Mouse (Mus musculus): Measurements from ENCODE around the gene Wasf1. TPM values are rescaled to one million over a fixed set of nuclear protein-coding genes. Genes with fewer than 3 reads are reported as not detected.

The Wasf1 gene
- polyA plus RNA-seq, 1 experiment from 2014 or later = 97.1 TPM

DNA sequence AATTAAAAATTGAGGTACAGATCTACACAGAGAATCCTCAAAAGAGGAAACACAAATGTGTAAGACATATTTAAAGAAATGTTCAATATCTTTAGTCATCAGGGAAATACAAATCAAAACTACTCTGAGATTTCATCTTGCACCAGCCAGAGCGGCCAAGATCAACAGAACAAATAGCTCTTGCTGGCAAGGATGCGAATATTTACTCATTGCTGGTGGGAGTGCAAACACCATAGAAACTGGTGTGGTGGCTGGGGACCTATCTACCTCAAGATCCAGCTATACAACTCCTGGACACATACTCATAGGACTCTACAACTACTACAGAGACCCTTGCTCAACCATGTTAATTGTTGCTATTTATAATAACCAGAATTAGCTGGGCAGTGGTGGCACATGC is 12.0 kb upstream of the Wasf1 start:
- no peak for ATAC-seq
- 89% methylated on average over 2 of the region's 2 CpGs for WGBS
- Histone ChIP-seq H3K4me2 (replicated peaks) (no peak overlapping the region), H3K4me3 (replicated peaks) (no peak overlapping the region), H3K27me3 (no peaks in the 10 kb centered on the region), H3K4me1 (replicated peaks) (no peaks in the 10 kb centered on the region), H3K27ac (no peak overlapping the region), H3K9ac (replicated peaks) (no peak overlapping the region), H3K9me3 (no peaks in the 10 kb centered on the region), H3K36me3 (peaks cover 12% of the 10 kb centered on the region)

DNA sequence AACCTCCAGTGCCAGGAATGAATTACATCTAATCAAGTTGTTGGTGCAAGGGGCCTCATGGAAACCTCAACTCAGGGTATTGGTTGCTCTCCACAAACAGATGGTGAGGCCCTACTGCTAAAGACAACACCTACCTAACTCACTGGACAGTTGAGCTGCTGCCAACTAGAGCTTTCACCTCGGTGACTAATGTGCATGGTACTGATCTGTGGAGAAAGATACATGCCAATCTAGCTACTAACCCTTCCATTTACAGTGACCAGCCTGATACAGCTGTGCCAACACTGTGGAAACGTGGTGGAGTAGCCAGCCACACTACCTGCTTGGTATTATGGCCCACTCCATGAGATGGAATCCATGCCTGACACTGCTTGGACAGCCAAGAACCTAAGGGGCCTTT is 11.2 kb upstream of the Wasf1 start:
- H3K36me3 ChIP-seq = peaks cover 12% of the 10 kb centered on the region
- no peak overlapping the region for H3K27ac ChIP-seq
- H3K4me2 ChIP-seq (replicated peaks) = no peak overlapping the region
- 92% methylated on average over 2 of the region's 2 CpGs for WGBS
- no peak overlapping the region for H3K4me3 ChIP-seq (replicated peaks)
- no peak for ATAC-seq
- no peaks in the 10 kb centered on the region for H3K9me3 ChIP-seq
- no peak overlapping the region for H3K9ac ChIP-seq (replicated peaks)
- H3K27me3 ChIP-seq = no peaks in the 10 kb centered on the region
- H3K4me1 ChIP-seq (replicated peaks) = no peaks in the 10 kb centered on the region

DNA sequence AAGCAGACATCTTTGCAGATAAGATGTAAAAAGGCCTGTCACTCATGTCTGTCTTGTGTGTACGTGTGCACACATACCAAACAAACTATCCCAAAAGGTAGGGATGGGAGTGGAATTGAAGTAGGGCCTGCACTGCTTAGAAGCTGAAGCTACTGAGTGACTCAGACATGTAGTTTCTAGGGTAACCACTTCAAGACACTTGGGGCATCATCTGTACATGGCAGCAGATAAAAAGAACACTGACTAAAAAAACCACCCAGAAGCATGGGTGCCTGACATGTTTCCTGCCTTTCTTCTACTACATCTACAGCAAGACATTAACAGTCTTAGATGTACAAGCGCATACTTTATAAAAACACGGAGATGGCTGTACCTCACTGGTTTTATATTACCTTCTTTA is 5.0 kb upstream of the Wasf1 start:
- no peak overlapping the region for H3K4me3 ChIP-seq (replicated peaks)
- no peak for ATAC-seq
- no peak overlapping the region for H3K9ac ChIP-seq (replicated peaks)
- H3K27ac ChIP-seq = no peak overlapping the region
- H3K4me1 ChIP-seq (replicated peaks) = peaks cover 20% of the 10 kb centered on the region
- H3K9me3 ChIP-seq = no peaks in the 10 kb centered on the region
- no peak overlapping the region for H3K4me2 ChIP-seq (replicated peaks)
- 92% methylated on average over 3 of the region's 3 CpGs for WGBS
- H3K36me3 ChIP-seq = peaks cover 12% of the 10 kb centered on the region
- H3K27me3 ChIP-seq = no peaks in the 10 kb centered on the region

DNA sequence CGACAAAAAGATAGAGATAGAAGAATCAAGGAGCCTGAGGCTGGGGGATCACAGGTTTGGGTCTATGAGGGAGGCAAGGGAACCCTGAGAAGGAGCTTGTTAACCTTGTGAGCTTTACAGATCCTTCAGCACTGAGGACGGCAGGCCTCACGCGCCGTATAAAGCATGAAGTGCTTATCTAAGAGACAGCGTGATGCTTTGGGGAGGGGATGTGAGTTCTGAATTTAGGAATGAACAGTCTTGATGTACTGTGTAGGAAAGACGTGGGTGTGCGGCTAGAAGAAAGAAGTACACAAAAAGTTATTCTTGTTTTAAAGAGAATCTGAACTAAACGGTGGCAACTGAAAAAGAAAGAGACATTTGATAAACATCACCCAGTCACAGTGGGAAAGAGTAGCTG is 3.3 kb upstream of the Wasf1 start:
- WGBS = 94% methylated on average over 9 of the region's 9 CpGs
- Histone ChIP-seq H3K27ac (no peak overlapping the region), H3K4me1 (replicated peaks) (peaks cover 20% of the 10 kb centered on the region), H3K4me3 (replicated peaks) (no peak overlapping the region), H3K9me3 (no peaks in the 10 kb centered on the region), H3K4me2 (replicated peaks) (no peak overlapping the region), H3K27me3 (no peaks in the 10 kb centered on the region), H3K36me3 (peaks cover 12% of the 10 kb centered on the region), H3K9ac (replicated peaks) (no peak overlapping the region)
- no peak for ATAC-seq

DNA sequence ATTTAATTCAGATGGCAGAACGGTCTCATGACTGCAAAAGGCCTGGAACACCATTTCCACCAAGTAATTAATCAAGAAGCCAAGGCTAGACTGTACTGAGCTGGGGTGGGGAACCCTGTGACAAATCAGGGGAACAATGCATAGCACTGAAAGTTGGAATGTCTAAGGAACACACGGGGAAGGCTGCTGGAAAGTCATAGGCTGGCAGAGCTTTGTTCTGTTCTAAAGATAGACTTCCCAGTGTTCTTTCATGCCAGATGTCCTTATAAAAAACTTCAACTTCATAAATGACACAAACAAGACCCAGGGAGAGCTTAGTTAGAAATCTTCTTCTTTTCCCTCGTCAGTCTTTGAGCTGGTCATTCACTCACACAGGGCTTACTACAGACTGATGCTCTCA is 2.0 kb upstream of the Wasf1 start:
- H3K27me3 ChIP-seq = no peaks in the 10 kb centered on the region
- H3K4me3 ChIP-seq (replicated peaks) = no peak overlapping the region
- 81% methylated on average over 3 of the region's 3 CpGs for WGBS
- no peak overlapping the region for H3K27ac ChIP-seq
- peaks cover 25% of the 10 kb centered on the region for H3K4me1 ChIP-seq (replicated peaks)
- peak overlapping the region; percentile 65 for H3K4me2 ChIP-seq (replicated peaks)
- no peak overlapping the region for H3K9ac ChIP-seq (replicated peaks)
- peaks cover 5% of the 10 kb centered on the region; the same call in 1 of the 2 replicates for H3K36me3 ChIP-seq
- H3K9me3 ChIP-seq = no peaks in the 10 kb centered on the region
- no peak for ATAC-seq

DNA sequence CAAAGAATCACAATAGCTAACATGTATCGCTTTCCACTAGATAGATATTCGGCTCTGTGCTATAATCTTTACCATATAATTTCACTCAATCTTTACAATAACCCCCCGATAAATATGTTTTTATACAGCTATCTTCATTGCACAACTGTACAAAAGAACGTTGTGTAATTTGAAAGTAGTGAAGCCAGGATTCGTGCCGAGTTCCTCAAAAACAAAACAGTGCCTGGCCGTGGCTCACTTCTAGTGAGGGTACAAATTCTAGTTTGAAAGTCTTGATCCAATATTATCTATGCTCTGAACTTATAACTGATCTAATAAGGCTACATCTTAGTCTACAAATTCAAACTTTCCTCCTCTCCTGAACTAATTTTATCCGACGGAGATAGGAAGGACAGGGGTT is 942 bp upstream of the Wasf1 start:
- Histone ChIP-seq H3K4me1 (replicated peaks) (peaks cover 26% of the 10 kb centered on the region), H3K4me2 (replicated peaks) (peak overlapping the region; percentile 65), H3K36me3 (peaks cover 5% of the 10 kb centered on the region; the same call in 1 of the 2 replicates), H3K4me3 (replicated peaks) (peak overlapping the region; percentile 95), H3K9me3 (no peaks in the 10 kb centered on the region), H3K27me3 (no peaks in the 10 kb centered on the region), H3K9ac (replicated peaks) (peak overlapping the region; percentile 73), H3K27ac (peak overlapping the region; percentile 52; the same call in 1 of the 2 replicates)
- WGBS = 14% methylated on average over 9 of the region's 9 CpGs
- ATAC-seq = no peak

DNA sequence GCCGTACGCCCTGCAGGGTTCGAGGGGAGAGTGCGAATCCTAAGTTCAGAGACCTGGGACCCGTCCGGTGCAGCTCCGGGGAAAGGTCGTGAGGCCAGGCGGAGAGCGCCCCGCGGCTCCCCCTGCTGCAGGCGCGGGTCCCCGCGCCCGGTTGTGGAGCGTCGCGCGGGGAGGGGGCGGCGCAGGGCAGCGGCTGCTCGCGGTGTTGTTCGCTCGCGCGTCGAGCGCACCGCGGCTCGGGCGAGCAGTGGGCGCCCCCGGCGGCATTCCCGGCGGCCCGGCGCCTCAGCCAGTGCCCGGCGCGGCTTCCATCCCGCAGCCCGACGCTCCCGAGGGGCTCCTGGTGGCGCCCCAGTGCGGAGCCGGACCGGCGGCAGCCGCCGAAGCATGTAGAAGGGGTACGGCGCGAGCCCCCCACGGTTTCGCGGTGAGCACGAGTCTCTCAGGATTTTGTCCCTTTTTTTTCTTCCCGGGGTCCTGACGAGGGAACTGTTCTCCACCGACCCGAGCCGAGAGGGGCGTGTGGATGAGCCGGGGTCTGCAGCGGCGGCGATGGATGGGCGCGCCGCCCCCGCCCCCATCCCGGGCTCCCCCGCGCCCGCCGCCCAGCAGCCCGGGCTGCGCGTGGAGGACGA is 486 bp downstream of the Wasf1 start:
- ATAC-seq = peak; percentile 91
- WGBS = under 1% methylated on average over 83 of the region's 87 CpGs
- no peaks in the 10 kb centered on the region for H3K9me3 ChIP-seq
- peak overlapping the region; percentile 99 for H3K27ac ChIP-seq
- peak overlapping the region; percentile 99 for H3K9ac ChIP-seq (replicated peaks)
- peaks cover 34% of the 10 kb centered on the region for H3K4me1 ChIP-seq (replicated peaks)
- H3K4me3 ChIP-seq (replicated peaks) = peak overlapping the region; percentile 95
- peak overlapping the region; percentile 65 for H3K4me2 ChIP-seq (replicated peaks)
- peaks cover 5% of the 10 kb centered on the region; the same call in 1 of the 2 replicates for H3K36me3 ChIP-seq
- H3K27me3 ChIP-seq = no peaks in the 10 kb centered on the region

DNA sequence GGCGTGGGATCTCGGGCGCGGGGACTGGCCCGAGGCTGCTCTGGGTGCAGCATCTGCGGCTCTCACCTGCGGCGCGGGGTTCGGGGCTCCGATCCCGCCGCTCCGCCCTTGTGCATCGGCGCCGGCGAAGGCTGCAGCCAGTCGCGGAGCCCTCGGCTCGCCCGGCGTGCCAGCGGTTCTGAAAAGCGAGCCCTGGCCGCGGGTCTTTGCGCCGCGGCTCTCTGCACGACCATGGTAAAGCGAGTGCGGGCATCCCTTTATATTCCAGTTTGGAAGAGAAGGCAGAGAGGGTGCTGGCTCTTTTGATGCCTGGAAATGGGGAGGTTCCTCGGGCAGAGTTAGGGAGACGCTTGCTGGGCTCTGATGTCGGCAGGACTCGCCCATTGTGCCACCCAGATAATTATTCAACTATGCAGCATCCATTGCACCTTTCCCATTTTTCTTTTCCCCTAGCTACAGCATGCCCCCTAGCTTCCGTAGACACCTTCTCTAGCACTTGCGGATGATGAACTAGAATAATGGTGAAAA is 1.1 kb downstream of the Wasf1 start:
- H3K9me3 ChIP-seq = no peaks in the 10 kb centered on the region
- WGBS = under 1% methylated on average over 40 of the region's 40 CpGs
- peak overlapping the region; percentile 99 for H3K27ac ChIP-seq
- H3K4me1 ChIP-seq (replicated peaks) = peaks cover 35% of the 10 kb centered on the region
- H3K27me3 ChIP-seq = no peaks in the 10 kb centered on the region
- ATAC-seq = peak; percentile 21
- peaks cover 3% of the 10 kb centered on the region; the same call in 1 of the 2 replicates for H3K36me3 ChIP-seq
- H3K4me2 ChIP-seq (replicated peaks) = peak overlapping the region; percentile 65
- H3K4me3 ChIP-seq (replicated peaks) = peak overlapping the region; percentile 95
- H3K9ac ChIP-seq (replicated peaks) = peak overlapping the region; percentile 99

DNA sequence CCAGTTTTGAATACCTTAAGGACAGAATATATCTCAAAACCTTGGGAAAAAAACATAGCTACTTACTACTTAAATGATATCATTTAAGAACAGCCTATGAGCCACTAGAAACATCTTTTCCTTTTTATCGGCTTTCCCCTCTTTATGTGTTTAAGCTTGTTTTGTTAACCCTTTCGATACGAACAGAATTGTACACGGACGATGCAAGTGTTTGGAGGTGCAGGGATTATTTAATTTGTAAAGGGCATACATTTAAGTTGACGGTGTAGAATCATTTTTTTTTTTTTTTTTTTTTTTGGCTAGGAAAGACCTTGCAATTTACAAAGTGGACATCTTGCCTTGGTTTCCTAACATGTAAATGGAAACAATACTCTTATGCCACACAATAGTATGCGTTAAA is 2.2 kb downstream of the Wasf1 start:
- no peak for ATAC-seq
- H3K27me3 ChIP-seq = no peaks in the 10 kb centered on the region
- no peak overlapping the region for H3K27ac ChIP-seq
- H3K4me2 ChIP-seq (replicated peaks) = peak overlapping the region; percentile 56
- 0 out of 2 replicates have a peak overlapping the region, but pooled peaks have one; percentile 28 for H3K9ac ChIP-seq (replicated peaks)
- H3K9me3 ChIP-seq = no peaks in the 10 kb centered on the region
- no peaks in the 10 kb centered on the region for H3K36me3 ChIP-seq
- H3K4me1 ChIP-seq (replicated peaks) = peaks cover 29% of the 10 kb centered on the region
- 34% methylated on average over 7 of the region's 7 CpGs for WGBS
- H3K4me3 ChIP-seq (replicated peaks) = peak overlapping the region; percentile 42

DNA sequence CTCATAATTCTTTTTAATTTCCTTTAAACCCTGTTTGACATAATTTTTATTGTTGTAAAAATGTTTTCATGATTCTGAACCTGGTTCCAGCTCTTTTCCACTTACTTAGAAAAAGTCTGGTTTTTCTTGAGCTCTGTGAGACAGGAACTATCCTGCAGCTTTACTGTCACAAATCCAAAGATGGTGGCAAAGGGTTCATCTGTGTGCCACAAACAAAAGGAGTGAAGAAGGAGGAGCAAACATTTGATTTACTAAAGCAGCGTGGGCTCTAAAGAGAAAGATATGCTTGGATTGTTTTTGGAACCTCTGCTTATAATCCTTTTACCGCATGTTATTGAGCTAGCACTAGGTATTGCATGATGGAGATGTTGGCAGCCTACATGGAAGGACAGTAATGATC is 4.0 kb downstream of the Wasf1 start:
- peaks cover 15% of the 10 kb centered on the region for H3K4me1 ChIP-seq (replicated peaks)
- peak overlapping the region; percentile 15; the same call in 1 of the 2 replicates for H3K4me2 ChIP-seq (replicated peaks)
- no peaks in the 10 kb centered on the region for H3K27me3 ChIP-seq
- H3K4me3 ChIP-seq (replicated peaks) = no peak overlapping the region; the same call in 1 of the 2 replicates
- H3K27ac ChIP-seq = no peak overlapping the region
- WGBS = 45% methylated on average over 2 of the region's 2 CpGs
- H3K9me3 ChIP-seq = no peaks in the 10 kb centered on the region
- H3K9ac ChIP-seq (replicated peaks) = no peak overlapping the region
- no peak for ATAC-seq
- H3K36me3 ChIP-seq = no peaks in the 10 kb centered on the region

DNA sequence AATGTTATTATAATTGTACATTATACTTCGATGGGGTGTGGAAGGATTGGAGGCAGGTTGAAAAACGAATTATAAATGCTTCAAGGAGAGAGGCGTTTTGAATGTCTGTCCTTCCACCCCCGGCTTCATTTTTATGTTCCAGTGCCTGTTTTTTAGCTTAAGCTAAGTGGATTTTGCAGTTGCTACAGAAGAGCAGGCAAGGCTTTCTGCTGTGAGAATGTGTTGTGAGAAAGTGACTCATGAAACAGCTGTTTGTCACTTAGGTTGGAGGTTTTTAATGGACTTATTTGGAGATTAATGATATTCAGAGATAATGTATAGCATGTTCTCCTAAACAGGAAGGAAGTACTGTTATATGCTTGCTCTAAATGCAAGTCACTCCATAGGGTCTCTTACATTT is 5.9 kb downstream of the Wasf1 start:
- Histone ChIP-seq H3K27ac (no peak overlapping the region), H3K9me3 (no peaks in the 10 kb centered on the region), H3K4me1 (replicated peaks) (peaks cover 22% of the 10 kb centered on the region), H3K4me2 (replicated peaks) (no peak overlapping the region), H3K36me3 (peaks cover 6% of the 10 kb centered on the region; the same call in 1 of the 2 replicates), H3K9ac (replicated peaks) (no peak overlapping the region), H3K27me3 (no peaks in the 10 kb centered on the region), H3K4me3 (replicated peaks) (no peak overlapping the region)
- 87% methylated on average over 4 of the region's 4 CpGs for WGBS
- no peak for ATAC-seq

DNA sequence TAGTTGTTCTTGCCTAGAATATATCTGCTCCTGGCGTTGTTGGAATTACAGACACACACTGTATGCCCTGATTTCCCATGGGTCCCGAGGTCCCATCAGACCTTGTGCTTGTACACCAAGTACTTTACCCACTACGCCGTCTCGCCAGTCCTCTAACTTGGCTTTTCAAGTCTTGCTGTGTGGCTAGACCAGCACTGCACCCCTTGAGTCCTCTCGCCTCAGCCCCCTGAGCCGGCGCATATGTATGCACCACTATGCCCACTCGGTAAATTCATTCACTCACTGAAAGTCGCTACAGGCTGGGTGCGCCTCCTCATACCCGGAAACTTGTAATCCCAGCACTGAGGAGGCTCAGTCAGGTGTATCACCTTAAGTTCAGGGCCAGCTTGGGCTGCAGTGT is 12.5 kb downstream of the Wasf1 start:
- H3K27me3 ChIP-seq = no peaks in the 10 kb centered on the region
- no peak overlapping the region for H3K4me2 ChIP-seq (replicated peaks)
- no peak overlapping the region for H3K9ac ChIP-seq (replicated peaks)
- peaks cover 21% of the 10 kb centered on the region for H3K4me1 ChIP-seq (replicated peaks)
- peaks cover 8% of the 10 kb centered on the region; the same call in 1 of the 2 replicates for H3K36me3 ChIP-seq
- no peak overlapping the region for H3K27ac ChIP-seq
- H3K9me3 ChIP-seq = no peaks in the 10 kb centered on the region
- ATAC-seq = no peak
- 92% methylated on average over 12 of the region's 12 CpGs for WGBS
- no peak overlapping the region for H3K4me3 ChIP-seq (replicated peaks)
